Mouse (Mus musculus) liver, embryonic 13.5 days (tissue): ENCODE measurements around the gene Vps33b. TPM values are rescaled to one million over a fixed set of nuclear protein-coding genes. Genes with fewer than 3 reads are reported as not detected.
A peak's percentile ranks its signal among the peaks of the same experiment; 100 is the strongest.

ENCODE experiments used
- ATAC-seq: fragments of 200-750 bp; cut with Nextera tagmentation; 2 replicates; pipeline ENCODE4 v1.8.0; 2017; ENCODE audit warnings: low read depth, mild to moderate bottlenecking, moderate number of reproducible peaks, moderate library complexity
- DNase-seq: peaks from one replicate; pipeline ENCODE4 v3.0.0; 2022
- H3K27ac ChIP-seq: fragments of 300-500 bp; sonication (generic); 2 replicates; pipeline ENCODE4 v1.5.1; 2015; ENCODE audit warnings: moderate library complexity, mild to moderate bottlenecking, inconsistent platforms
- H3K27me3 ChIP-seq: fragments of 300-500 bp; sonication (generic); 2 replicates; pipeline ENCODE4 v1.6.1; 2015; ENCODE audit warnings: mild to moderate bottlenecking, inconsistent platforms
- H3K36me3 ChIP-seq: fragments of 300-500 bp; sonication (generic); 2 replicates; pipeline ENCODE4 v1.6.1; 2015; ENCODE audit warnings: mild to moderate bottlenecking, inconsistent platforms
- H3K4me1 ChIP-seq: fragments of 300-500 bp; sonication (generic); replicated peaks from 2 replicates; pipeline ENCODE4 v1.6.1; 2015; ENCODE audit warnings: inconsistent platforms
- H3K4me2 ChIP-seq: fragments of 300-500 bp; sonication (generic); 2 replicates; pipeline ENCODE4 v1.6.1; 2015; ENCODE audit warnings: inconsistent platforms, mild to moderate bottlenecking, moderate library complexity
- H3K4me3 ChIP-seq: fragments of 300-500 bp; sonication (generic); replicated peaks from 2 replicates; pipeline ENCODE4 v1.5.1; 2015; ENCODE audit warnings: mild to moderate bottlenecking, inconsistent platforms
- H3K9ac ChIP-seq: fragments of 300-500 bp; sonication (generic); 2 replicates; pipeline ENCODE4 v1.6.1; 2015; ENCODE audit warnings: mild to moderate bottlenecking, inconsistent platforms
- H3K9me3 ChIP-seq: fragments of 300-500 bp; sonication (generic); replicated peaks from 2 replicates; pipeline ENCODE4 v1.6.1; 2016; ENCODE audit warnings: inconsistent platforms
- WGBS: fragments of 180-500 bp; shearing (Covaris S2); methylation state at CpG from one replicate; pipeline ENCODE4 v1.1.7; 2015; ENCODE audit not compliant: insufficient replicate concordance; 5-methylcytosine and 5-hydroxymethylcytosine counted together
- polyA plus RNA-seq: library from polyadenylated mRNA; unstranded; fragments of >200 nt; fragmentation: Nextera tagmentation; extraction: Ambion mirVana; gene quantifications from 2 replicates; pipeline ENCODE4 v1.2.1, GENCODE M21; 2015

The Vps33b gene
- polyA plus RNA-seq, 1 experiment from 2014 or later, result 4.4 TPM

DNA sequence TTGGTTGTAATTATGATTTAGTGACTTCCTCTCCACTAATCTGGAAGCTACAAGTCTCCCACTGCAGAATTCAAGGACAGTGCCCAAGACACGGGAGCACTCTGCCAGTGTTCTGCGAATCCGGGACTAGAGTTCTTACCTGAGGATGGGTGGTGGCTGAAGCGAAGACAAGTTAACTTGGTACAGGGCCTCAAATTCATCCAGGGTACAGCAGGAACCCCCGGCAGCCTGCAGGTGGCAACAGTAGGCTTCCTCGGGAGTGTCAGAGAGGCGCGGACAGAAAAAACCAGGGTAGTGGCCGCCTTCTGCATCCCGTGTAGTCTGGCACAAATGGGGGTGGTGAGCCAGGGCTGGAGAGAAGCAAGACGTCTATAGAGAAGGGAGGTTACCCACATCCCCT is 71.3 kb downstream of the Vps33b start, which contains the start of gene Unc45a:
Unc45a (minus strand) TSS at position 213 of the 400 bp plus-strand sequence.
- H3K9ac ChIP-seq, result peak within 1 kb of the TSS; percentile 80
- WGBS, result 2% methylated on average over 11 of the region's 11 CpGs
- peaks cover 51% of the 10 kb centered on the region for H3K4me1 ChIP-seq
- peak within 1 kb of the TSS; percentile 88 for H3K27ac ChIP-seq
- no peaks in the 10 kb centered on the region for H3K9me3 ChIP-seq
- peak within 1 kb of the TSS; percentile 87 for H3K4me2 ChIP-seq
- ATAC-seq (peak; percentile 36), DNase-seq (peak; percentile 75)
- peak within 1 kb of the TSS; percentile 72 for H3K4me3 ChIP-seq
- H3K27me3 ChIP-seq, result no peaks in the 10 kb centered on the region
- peaks cover 17% of the 10 kb centered on the region for H3K36me3 ChIP-seq

Other genes with a start within 250 kb of the Vps33b start
- gene Zfp710, start 244.8 kb upstream of the Vps33b start, polyA plus RNA-seq, result 3.9 and 5.2 TPM in 2 replicates
- 137 and 146 TPM in 2 replicates for gene Idh2, start 154.3 kb upstream of the Vps33b start, polyA plus RNA-seq
- gene Sema4b, start 82.8 kb upstream of the Vps33b start, polyA plus RNA-seq, result 13.1 and 14.1 TPM in 2 replicates
- gene Cib1, start 36.8 kb upstream of the Vps33b start, polyA plus RNA-seq, result 91.0 and 102 TPM in 2 replicates
- gene Gdpgp1, start 36.8 kb upstream of the Vps33b start, polyA plus RNA-seq, result 2.4 and 3.0 TPM in 2 replicates
- 0.23 and 0.72 TPM in 2 replicates for gene Ttll13, start 23.3 kb upstream of the Vps33b start, polyA plus RNA-seq
- gene Ngrn, start 8.4 kb upstream of the Vps33b start, polyA plus RNA-seq, result 33.5 and 37.2 TPM in 2 replicates
- 114 and 130 TPM in 2 replicates for gene Prc1, start 24.8 kb downstream of the Vps33b start, polyA plus RNA-seq
- 3.3 and 3.4 TPM in 2 replicates for gene Rccd1, start 54.8 kb downstream of the Vps33b start, polyA plus RNA-seq
- gene Unc45a, start 71.4 kb downstream of the Vps33b start, polyA plus RNA-seq, result 10.3 and 11.5 TPM in 2 replicates
- 3.8 and 4.2 TPM in 2 replicates for gene Hddc3, start 73.5 kb downstream of the Vps33b start, polyA plus RNA-seq
- 2.2 and 2.6 TPM in 2 replicates for gene Man2a2, start 101.7 kb downstream of the Vps33b start, polyA plus RNA-seq
- 10.6 and 12.0 TPM in 2 replicates for gene Fes, start 118.3 kb downstream of the Vps33b start, polyA plus RNA-seq
- gene Furin, start 135.8 kb downstream of the Vps33b start, polyA plus RNA-seq, result 3.8 and 4.1 TPM in 2 replicates